Mouse (Mus musculus): Measurements from ENCODE around the gene Slc7a8. TPM values are rescaled to one million over a fixed set of nuclear protein-coding genes. Genes with fewer than 3 reads are reported as not detected.

The Slc7a8 gene
- polyA plus RNA-seq, 1 experiment: 37.1 TPM

DNA sequence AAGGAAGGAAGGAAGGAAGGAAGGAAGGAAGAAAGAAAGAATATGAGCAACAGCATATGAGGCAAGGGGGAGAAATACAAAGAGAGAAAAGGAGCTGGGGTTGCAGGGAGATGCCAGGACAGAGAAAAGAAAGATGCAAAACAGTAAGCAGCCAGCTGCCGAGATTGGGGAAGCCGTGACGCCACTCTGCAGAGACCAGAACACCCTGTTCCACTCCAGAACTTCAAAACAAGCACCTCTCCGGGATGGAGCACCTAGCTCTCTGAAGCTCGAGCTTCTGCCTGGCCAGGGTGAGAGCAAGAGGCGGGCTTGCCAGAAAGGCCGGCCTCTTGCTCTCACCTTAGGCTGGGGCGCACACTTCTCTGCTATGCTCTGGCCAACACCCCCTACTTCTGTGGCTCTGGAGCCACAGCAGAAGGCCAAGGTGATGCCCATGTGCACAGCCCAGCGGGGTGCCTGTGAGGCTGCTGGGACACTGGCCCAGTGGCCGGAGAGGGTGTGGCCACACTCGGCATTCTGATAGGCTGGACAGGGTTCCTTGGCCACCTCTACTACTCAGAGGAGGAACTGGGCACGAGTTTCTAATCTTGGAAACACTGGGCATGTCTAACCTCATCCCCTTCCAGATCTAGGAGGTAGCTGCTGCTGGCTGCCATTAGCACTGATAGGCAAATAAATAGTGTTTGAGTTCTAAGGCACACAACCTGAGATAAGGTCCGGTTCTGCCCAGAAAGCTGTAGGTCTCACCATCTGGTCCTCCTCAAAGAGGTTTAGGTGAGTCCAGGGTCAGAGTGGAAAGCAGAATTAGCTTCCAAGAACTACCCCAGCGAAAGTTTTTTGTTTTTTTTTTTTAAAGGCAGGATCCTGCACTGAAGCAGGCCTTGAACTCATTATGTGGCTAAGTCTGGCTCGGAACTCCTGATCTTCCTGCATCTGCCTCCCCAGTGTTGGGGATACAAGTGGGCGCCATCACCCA is 33.5 kb downstream of the Slc7a8 start:
- no peaks in the 10 kb centered on the region for H3K27me3 ChIP-seq (ENCODE audit: control insufficient read depth, insufficient read depth, low read length)
- H3K27ac ChIP-seq (ENCODE audit: insufficient read depth, low read length): peak overlapping the region; percentile 93
- no peak overlapping the region for H3K4me3 ChIP-seq (replicated peaks; ENCODE audit: insufficient read depth, low read depth, low read length)
- TF ChIP-seq POLR2A (IDR thresholded peaks at IDR 0.05; ENCODE audit: borderline replicate concordance, insufficient read depth, low read length): no peak
- no peak for TF ChIP-seq CTCF (IDR thresholded peaks at IDR 0.05; ENCODE audit: borderline replicate concordance, insufficient read depth, low read depth, low read length)
- peak; percentile 93 to 97 for DNase-seq
- peaks cover 15% of the 10 kb centered on the region for H3K4me1 ChIP-seq (ENCODE audit: control insufficient read depth, insufficient read depth, low read length)
- WGBS: 25% methylated on average over 16 of the region's 16 CpGs

GRCm38 (mm10) chr14:54746038-54746437 is 35.7 kb downstream of the Slc7a8 start:
- 95% methylated on average over 9 of the region's 9 CpGs for WGBS
- H3K27ac ChIP-seq (ENCODE audit: insufficient read depth, low read length): no peak overlapping the region
- H3K4me3 ChIP-seq (replicated peaks; ENCODE audit: insufficient read depth, low read depth, low read length): no peak overlapping the region
- TF ChIP-seq POLR2A (IDR thresholded peaks at IDR 0.05; ENCODE audit: borderline replicate concordance, insufficient read depth, low read length): no peak
- TF ChIP-seq CTCF (IDR thresholded peaks at IDR 0.05; ENCODE audit: borderline replicate concordance, insufficient read depth, low read depth, low read length): no peak
- H3K4me1 ChIP-seq (ENCODE audit: control insufficient read depth, insufficient read depth, low read length): peaks cover 28% of the 10 kb centered on the region
- DNase-seq: no peak
- no peaks in the 10 kb centered on the region for H3K27me3 ChIP-seq (ENCODE audit: control insufficient read depth, insufficient read depth, low read length)

DNA sequence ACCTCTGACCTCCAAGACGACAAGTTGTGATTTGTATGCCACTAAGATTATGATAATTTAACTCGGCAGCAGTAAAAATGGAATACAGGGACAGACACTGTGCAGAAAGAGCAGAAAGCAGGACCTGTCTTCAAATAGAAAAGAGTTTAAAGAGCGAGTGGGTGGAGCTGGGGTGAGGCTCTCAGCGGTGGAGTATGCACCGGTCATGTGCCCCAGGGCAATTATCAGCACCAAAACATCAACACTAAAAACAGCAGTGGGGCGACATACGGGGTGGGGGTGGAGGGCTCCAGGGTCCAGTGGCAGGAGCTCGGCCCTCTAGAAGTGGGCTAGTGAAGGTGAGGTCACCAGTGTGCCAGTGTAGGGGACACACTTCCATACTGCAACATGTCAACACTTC is 37.3 kb downstream of the Slc7a8 start:
- H3K4me1 ChIP-seq (ENCODE audit: control insufficient read depth, insufficient read depth, low read length): peaks cover 27% of the 10 kb centered on the region
- TF ChIP-seq CTCF (IDR thresholded peaks at IDR 0.05; ENCODE audit: borderline replicate concordance, insufficient read depth, low read depth, low read length) (no peak), POLR2A (IDR thresholded peaks at IDR 0.05; ENCODE audit: borderline replicate concordance, insufficient read depth, low read length) (no peak)
- DNase-seq: no peak
- H3K4me3 ChIP-seq (replicated peaks; ENCODE audit: insufficient read depth, low read depth, low read length): no peak overlapping the region
- H3K27ac ChIP-seq (ENCODE audit: insufficient read depth, low read length): no peak overlapping the region
- 81% methylated on average over 8 of the region's 8 CpGs for WGBS
- H3K27me3 ChIP-seq (ENCODE audit: control insufficient read depth, insufficient read depth, low read length): no peaks in the 10 kb centered on the region

- no peak overlapping the region for H3K4me3 ChIP-seq (replicated peaks; ENCODE audit: insufficient read depth, low read depth, low read length)
- WGBS: 83% methylated on average over 2 of the region's 2 CpGs
- H3K27ac ChIP-seq (ENCODE audit: insufficient read depth, low read length): no peak overlapping the region
- peaks cover 16% of the 10 kb centered on the region for H3K4me1 ChIP-seq (ENCODE audit: control insufficient read depth, insufficient read depth, low read length)
- no peak for DNase-seq
- no peaks in the 10 kb centered on the region for H3K27me3 ChIP-seq (ENCODE audit: control insufficient read depth, insufficient read depth, low read length)
- no peak for TF ChIP-seq CTCF (IDR thresholded peaks at IDR 0.05; ENCODE audit: borderline replicate concordance, insufficient read depth, low read depth, low read length)
- no peak for TF ChIP-seq POLR2A (IDR thresholded peaks at IDR 0.05; ENCODE audit: borderline replicate concordance, insufficient read depth, low read length)
These were observed 39.4 kb downstream of the Slc7a8 start for GRCm38 (mm10) chr14:54742375-54742774.

- Histone ChIP-seq H3K27ac (ENCODE audit: insufficient read depth, low read length) (no peak overlapping the region), H3K4me1 (ENCODE audit: control insufficient read depth, insufficient read depth, low read length) (peaks cover 20% of the 10 kb centered on the region), H3K27me3 (ENCODE audit: control insufficient read depth, insufficient read depth, low read length) (no peaks in the 10 kb centered on the region), H3K4me3 (replicated peaks; ENCODE audit: insufficient read depth, low read depth, low read length) (no peak overlapping the region)
- WGBS: 27% methylated on average over 6 of the region's 6 CpGs
- DNase-seq: no peak
- TF ChIP-seq CTCF (IDR thresholded peaks at IDR 0.05; ENCODE audit: borderline replicate concordance, insufficient read depth, low read depth, low read length) (no peak), POLR2A (IDR thresholded peaks at IDR 0.05; ENCODE audit: borderline replicate concordance, insufficient read depth, low read length) (no peak)
These were observed 40.0 kb downstream of the Slc7a8 start for GRCm38 (mm10) chr14:54741721-54742120.

DNA sequence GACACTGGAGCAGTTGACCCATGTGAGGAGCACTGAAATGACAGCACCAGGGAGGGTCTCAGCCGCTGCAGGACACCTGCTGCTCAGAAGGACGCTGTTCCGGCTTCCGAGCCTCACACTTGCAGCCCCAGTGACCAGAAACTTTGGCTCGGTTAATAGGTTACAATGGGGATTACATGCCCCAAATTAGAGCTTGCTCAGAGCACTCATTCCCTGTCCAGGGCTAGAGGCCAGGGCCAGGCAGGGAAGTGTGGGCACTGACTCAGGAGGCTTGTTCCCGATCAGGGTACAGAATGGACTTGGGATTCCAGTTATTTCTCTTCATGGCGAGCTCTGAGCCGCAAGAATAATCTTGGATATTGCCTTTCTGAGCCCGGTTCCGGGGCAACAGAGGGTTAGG is 44.1 kb downstream of the Slc7a8 start:
- H3K27me3 ChIP-seq (ENCODE audit: control insufficient read depth, insufficient read depth, low read length): no peaks in the 10 kb centered on the region
- WGBS: 37% methylated on average over 10 of the region's 10 CpGs
- peaks cover 25% of the 10 kb centered on the region for H3K4me1 ChIP-seq (ENCODE audit: control insufficient read depth, insufficient read depth, low read length)
- no peak overlapping the region for H3K4me3 ChIP-seq (replicated peaks; ENCODE audit: insufficient read depth, low read depth, low read length)
- DNase-seq: peak; percentile 63 to 77
- H3K27ac ChIP-seq (ENCODE audit: insufficient read depth, low read length): peak overlapping the region; percentile 30; the same call in 1 of the 2 replicates
- TF ChIP-seq POLR2A (IDR thresholded peaks at IDR 0.05; ENCODE audit: borderline replicate concordance, insufficient read depth, low read length) (no peak), CTCF (IDR thresholded peaks at IDR 0.05; ENCODE audit: borderline replicate concordance, insufficient read depth, low read depth, low read length) (no peak)

GRCm38 (mm10) chr14:54736555-54737552 is 44.9 kb downstream of the Slc7a8 start:
- 59% methylated on average over 14 of the region's 14 CpGs for WGBS
- H3K27ac ChIP-seq (ENCODE audit: insufficient read depth, low read length): peak overlapping the region; percentile 30; the same call in 1 of the 2 replicates
- TF ChIP-seq CTCF (IDR thresholded peaks at IDR 0.05; ENCODE audit: borderline replicate concordance, insufficient read depth, low read depth, low read length) (no peak), POLR2A (IDR thresholded peaks at IDR 0.05; ENCODE audit: borderline replicate concordance, insufficient read depth, low read length) (no peak)
- peaks cover 19% of the 10 kb centered on the region for H3K4me1 ChIP-seq (ENCODE audit: control insufficient read depth, insufficient read depth, low read length)
- DNase-seq: no peak
- no peak overlapping the region for H3K4me3 ChIP-seq (replicated peaks; ENCODE audit: insufficient read depth, low read depth, low read length)
- H3K27me3 ChIP-seq (ENCODE audit: control insufficient read depth, insufficient read depth, low read length): no peaks in the 10 kb centered on the region

Measured in cerebellum, adult 2 months (tissue).